In genomic region chr10:81168521-81169244, GRCm38 (mm10) we compare ENCODE assay signal across 8 mouse cellular contexts. TPM values are rescaled to one million over a fixed set of nuclear protein-coding genes. Genes with fewer than 3 reads are reported as not detected.
DNase-seq lines count a peak whose midpoint lies in the region; ATAC-seq lines count a peak whose summit lies in the region.

No protein-coding gene starts in this region.

- DNase-seq in MN1 (ENCODE audit: low spot score), result peak; percentile 87
- DNase-seq in cerebellum, adult 9-10 months, result peak; percentile 86
- DNase-seq in left cerebral cortex, adult 11 months (ENCODE audit: low spot score), result peak; percentile 72
- DNase-seq in lung, postnatal 4 days, result peak; percentile 89 to 90
- DNase-seq in right cerebral cortex, adult 18-20 months, result peak; percentile 82
- peak; percentile 70 for DNase-seq in urinary bladder, adult 2 months (ENCODE audit: low spot score)

- peaks cover 26% of the 10 kb centered on the region for H3K4me1 ChIP-seq in hindbrain, embryonic 12.5 days

- peak overlapping the region; percentile 60 for H3K9ac ChIP-seq in hindbrain, embryonic 12.5 days

- peaks cover 5% of the 10 kb centered on the region for H3K36me3 ChIP-seq in hindbrain, embryonic 12.5 days

- WGBS in hindbrain, embryonic 12.5 days, result 4% methylated on average over 29 of the region's 29 CpGs

- ATAC-seq in frontal cortex, adult (ENCODE audit: low TSS enrichment), result peak; percentile 48; the same call in 1 of the 2 replicates
- peak; percentile 29; the same call in 1 of the 2 replicates for ATAC-seq in hindbrain, embryonic 12.5 days (ENCODE audit: low FRiP score)

- H3K27me3 ChIP-seq in hindbrain, embryonic 12.5 days, result no peaks in the 10 kb centered on the region

- H3K9me3 ChIP-seq in hindbrain, embryonic 12.5 days (replicated peaks), result no peaks in the 10 kb centered on the region

- H3K4me2 ChIP-seq in hindbrain, embryonic 12.5 days (replicated peaks), result peak overlapping the region; percentile 87

- peak overlapping the region; percentile 89 for H3K4me3 ChIP-seq in hindbrain, embryonic 12.5 days

- H3K27ac ChIP-seq in hindbrain, embryonic 12.5 days, result peak overlapping the region; percentile 66

RNA-seq across cellular contexts. Expression of gene Pias4, which starts 1.0 kb away (rescaled TPM):
- 56.7 and 59.2 TPM in 2 replicates for polyA plus RNA-seq in hindbrain, embryonic 12.5 days (2016; fragmentation: Nextera tagmentation; extraction: Ambion mirVana)
- polyA plus RNA-seq in urinary bladder, adult 2 months (2012; rRNA removed), result 12.5 and 17.9 TPM in 2 replicates

RNA-seq across cellular contexts. Expression of gene Eef2, which starts 7.7 kb away (rescaled TPM):
- polyA plus RNA-seq in hindbrain, embryonic 12.5 days (2016; fragmentation: Nextera tagmentation; extraction: Ambion mirVana), result 539 TPM in 2 replicates
- 1,109 and 1,486 TPM in 2 replicates for polyA plus RNA-seq in urinary bladder, adult 2 months (2012; rRNA removed)

RNA-seq across cellular contexts. Expression of gene Dapk3, which starts 14.1 kb away (rescaled TPM):
- polyA plus RNA-seq in hindbrain, embryonic 12.5 days (2016; fragmentation: Nextera tagmentation; extraction: Ambion mirVana), result 86.4 and 94.5 TPM in 2 replicates
- 58.2 and 61.1 TPM in 2 replicates for polyA plus RNA-seq in urinary bladder, adult 2 months (2012; rRNA removed)

RNA-seq across cellular contexts. Expression of gene 4930442H23Rik, which starts 15.0 kb away (rescaled TPM):
- not detected in 2 replicates for polyA plus RNA-seq in hindbrain, embryonic 12.5 days (2016; fragmentation: Nextera tagmentation; extraction: Ambion mirVana)
- not detected in 2 replicates for polyA plus RNA-seq in urinary bladder, adult 2 months (2012; rRNA removed)

RNA-seq across cellular contexts. Expression of gene Nmrk2, which starts 33.2 kb away (rescaled TPM):
- polyA plus RNA-seq in hindbrain, embryonic 12.5 days (2016; fragmentation: Nextera tagmentation; extraction: Ambion mirVana), result not detected in 2 replicates
- not detected in 2 replicates for polyA plus RNA-seq in urinary bladder, adult 2 months (2012; rRNA removed)

Comparison
In these comparisons a context has a peak if more than half of its experiments do, and no peak if none do; other contexts are left out.
1. Peak in every context shown above with its lines: DNase-seq, ATAC-seq, H3K4me3 ChIP-seq and H3K27ac ChIP-seq.